Mouse (Mus musculus): ENCODE results near the gene Sdha. TPM values are rescaled to one million over a fixed set of nuclear protein-coding genes. Genes with fewer than 3 reads are reported as not detected.
A peak's percentile ranks its signal among the peaks of the same experiment; 100 is the strongest.

Gene Sdha
- total RNA-seq, 2 experiments from 2014 or later, result 334 to 341 TPM

DNA sequence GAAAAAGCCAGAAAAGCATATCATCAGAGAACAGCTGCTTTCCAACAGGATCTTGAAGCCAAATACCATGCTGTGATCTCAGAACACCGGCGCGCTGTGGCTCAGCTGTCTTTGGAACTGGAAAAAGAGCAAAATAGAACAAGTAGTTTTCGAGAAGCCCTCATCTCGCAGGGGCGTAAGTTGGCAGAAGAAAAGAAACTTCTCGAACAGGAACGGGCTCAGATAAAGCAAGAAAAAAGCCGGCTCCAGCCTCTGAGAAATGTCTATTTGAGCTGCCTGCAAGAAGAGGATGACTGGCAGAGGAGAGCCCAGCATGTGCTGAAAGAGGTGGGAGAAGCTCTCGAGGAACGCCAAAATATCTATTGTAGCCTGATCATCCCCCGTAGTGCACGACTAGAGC lies 6.4 kb upstream of the Sdha start:
- intact Hi-C loops (cut with DNase I), result no loop called here
- H3K27ac ChIP-seq, result no peak overlapping the region
- DNase-seq (ENCODE audit: extremely low spot score in 1 of 2, low spot score in 2 of 2), result no peak

DNA sequence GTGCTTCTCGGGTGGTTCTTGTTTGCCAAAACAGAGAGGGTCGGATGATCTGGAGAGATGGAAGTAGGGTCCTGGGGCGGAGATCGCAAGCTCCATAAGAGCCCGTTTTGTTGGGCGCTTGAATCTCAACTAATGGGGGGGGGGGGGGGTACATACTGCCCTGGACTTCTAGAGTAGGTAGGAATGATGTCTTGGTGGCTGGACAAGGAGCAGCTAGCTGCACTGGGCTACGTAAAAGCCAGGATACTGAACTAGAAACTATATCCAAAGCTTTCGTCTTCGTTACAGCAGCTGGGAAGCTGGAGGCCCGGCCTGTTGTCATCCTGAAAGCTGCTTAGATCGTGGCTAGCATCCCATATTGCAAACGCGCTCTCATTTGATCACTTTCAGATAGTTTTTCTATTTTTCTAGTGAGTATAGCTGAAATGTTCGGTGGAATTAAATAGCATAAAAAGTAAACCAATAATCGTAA lies 391 bp upstream of the Sdha start:
- peak overlapping the region; percentile 77 for H3K4me3 ChIP-seq
- TF ChIP-seq CTCF (IDR thresholded peaks at IDR 0.05), result no peak
- DNase-seq (ENCODE audit: extremely low spot score in 1 of 2, low spot score in 2 of 2), result no peak
- intact Hi-C loops (cut with DNase I), result no loop called here
- peak overlapping the region; percentile 96 for H3K27ac ChIP-seq

More for the DNA sequence above, 6.4 kb upstream of the Sdha start:
- H3K4me3 ChIP-seq, result no peak overlapping the region
- no peak for TF ChIP-seq CTCF (IDR thresholded peaks at IDR 0.05)

DNA sequence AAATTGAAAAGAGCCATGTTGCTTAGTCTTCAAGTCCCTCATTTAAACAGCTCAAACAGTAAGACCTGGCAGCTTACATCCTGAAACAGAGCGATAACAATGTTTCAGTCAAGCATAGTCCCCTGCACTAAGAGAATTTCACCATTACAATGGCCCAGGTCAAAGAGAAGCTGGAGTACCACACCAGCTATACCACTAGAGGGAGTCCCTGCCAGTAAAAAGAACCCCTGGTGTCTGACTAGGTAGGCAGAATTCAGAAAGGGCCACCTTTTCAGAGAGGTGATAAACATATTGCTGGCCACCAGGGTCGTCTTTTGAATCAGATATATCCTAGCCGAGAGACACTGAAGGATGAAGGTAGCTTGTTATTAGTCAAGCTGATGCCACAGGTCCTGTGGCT lies 9.0 kb downstream of the Sdha start:
- peak; percentile 68 for TF ChIP-seq CTCF (IDR thresholded peaks at IDR 0.05)
- intact Hi-C loops (cut with DNase I), result loop anchor here (10.0 kb wide), 1 partner anchor 194 kb away; no protein-coding TSS in a partner anchor
- Histone ChIP-seq H3K27ac (no peak overlapping the region), H3K4me3 (no peak overlapping the region)
- no peak for DNase-seq (ENCODE audit: extremely low spot score in 1 of 2, low spot score in 2 of 2)

DNA sequence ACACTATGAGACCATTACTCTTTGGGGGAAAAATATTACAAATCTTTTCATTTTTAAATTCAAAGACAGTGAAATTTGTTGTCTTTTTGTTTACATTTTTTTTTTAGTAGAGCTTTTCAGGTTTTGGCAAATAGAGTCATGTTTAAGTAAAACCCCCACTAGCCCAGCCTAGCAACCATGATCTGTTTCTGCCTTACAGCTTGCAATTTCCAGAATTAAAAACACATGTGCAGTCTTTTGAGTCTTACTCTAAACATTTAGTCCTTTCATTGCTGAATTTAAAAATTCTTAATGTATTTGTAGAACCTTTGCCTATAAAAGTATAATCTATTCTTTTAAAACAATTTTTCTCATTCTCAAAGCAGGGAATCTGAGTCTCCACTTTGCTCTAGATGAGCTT lies 20.8 kb downstream of the Sdha start:
- DNase-seq (ENCODE audit: extremely low spot score in 1 of 2, low spot score in 2 of 2), result no peak
- no peak for TF ChIP-seq CTCF (IDR thresholded peaks at IDR 0.05)
- intact Hi-C loops (cut with DNase I), result no loop called here
- Histone ChIP-seq H3K4me3 (no peak overlapping the region), H3K27ac (no peak overlapping the region)

DNA sequence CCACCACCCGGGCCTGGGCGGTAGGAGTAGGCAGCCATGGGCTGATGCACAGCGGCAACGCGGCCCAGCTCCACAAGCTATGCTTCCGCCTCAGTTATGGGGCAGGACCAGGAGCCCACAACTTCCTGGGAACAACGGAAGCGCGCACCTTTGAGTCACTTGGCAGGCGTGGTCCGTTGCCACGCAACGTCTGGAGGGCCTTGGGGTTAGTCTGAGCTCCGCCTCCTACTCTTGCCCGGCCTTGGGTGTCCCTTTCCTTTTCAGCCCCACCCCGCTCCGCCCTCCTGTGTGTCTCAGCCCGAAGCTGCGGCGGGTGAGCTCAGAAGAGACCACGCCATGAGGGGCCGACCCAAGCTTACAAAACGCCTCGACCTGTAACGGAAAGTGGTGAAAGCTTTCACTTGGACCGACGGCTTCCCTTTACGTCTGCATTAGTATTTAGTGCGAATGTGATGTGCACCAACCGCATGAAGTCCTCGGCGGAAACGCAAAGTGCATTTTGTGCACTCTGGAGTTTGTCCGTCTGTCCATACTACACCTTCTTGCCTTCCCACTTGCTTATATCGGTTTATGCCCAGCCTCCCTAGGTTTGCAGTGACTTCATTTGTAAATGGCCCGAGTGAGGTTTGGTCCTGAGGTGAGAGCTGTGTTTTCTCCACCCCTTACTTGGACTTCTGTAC lies 32.8 kb downstream of the Sdha start, which contains the start of gene Pdcd6:
Gene Pdcd6, minus strand, starts transcription at position 411 of the 680 bp plus-strand sequence.
- DNase-seq (ENCODE audit: extremely low spot score in 1 of 2, low spot score in 2 of 2), result peak; percentile 88
- intact Hi-C loops (cut with DNase I), result no loop called here
- no peak for TF ChIP-seq CTCF (IDR thresholded peaks at IDR 0.05)
- peak within 1 kb of the TSS; percentile 97 for H3K4me3 ChIP-seq
- peak within 1 kb of the TSS; percentile 86 for H3K27ac ChIP-seq

DNA sequence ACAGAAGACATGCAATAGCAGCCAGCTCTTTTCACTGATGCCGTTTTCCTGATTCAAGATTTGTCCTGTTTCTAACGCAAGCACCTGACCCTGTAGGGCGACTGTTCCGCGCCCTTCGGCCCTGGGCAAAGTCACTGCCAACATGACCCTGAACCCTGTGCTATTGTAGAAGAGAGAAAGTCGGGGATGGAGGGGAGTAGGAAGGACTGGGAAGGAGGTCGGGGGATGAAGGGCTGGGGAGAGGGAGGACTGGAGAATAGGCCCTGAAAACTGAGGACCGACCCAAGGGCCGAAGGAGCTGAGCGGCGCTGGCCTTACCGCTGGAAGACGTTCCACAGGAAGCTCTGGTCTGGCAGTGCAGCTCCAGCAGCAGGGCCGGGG lies 33.3 kb downstream of the Sdha start:
- no peak for TF ChIP-seq CTCF (IDR thresholded peaks at IDR 0.05)
- no peak for DNase-seq (ENCODE audit: extremely low spot score in 1 of 2, low spot score in 2 of 2)
- intact Hi-C loops (cut with DNase I), result no loop called here
- H3K4me3 ChIP-seq, result peak overlapping the region; percentile 97
- H3K27ac ChIP-seq, result peak overlapping the region; percentile 86

DNA sequence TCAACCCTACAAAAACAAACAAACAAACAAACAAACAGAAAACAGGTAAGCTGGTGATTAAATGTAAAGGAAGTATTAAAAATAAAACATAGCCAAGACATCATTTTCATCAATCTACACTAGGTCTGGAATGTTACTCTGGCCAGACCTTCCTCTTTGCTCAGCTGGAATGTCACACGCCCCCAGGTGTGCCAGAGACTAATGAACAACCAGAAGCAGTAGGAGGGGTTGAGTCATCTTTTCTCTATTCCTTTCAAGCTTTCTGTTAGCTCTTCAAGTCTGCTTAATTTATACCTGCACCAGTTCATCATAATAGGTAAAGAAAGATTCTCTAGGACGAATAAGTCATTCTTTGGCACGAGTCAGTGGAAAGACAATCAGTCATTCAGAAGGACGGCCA lies 33.7 kb downstream of the Sdha start:
- Histone ChIP-seq H3K4me3 (peak overlapping the region; percentile 97), H3K27ac (peak overlapping the region; percentile 86)
- intact Hi-C loops (cut with DNase I), result no loop called here
- no peak for TF ChIP-seq CTCF (IDR thresholded peaks at IDR 0.05)
- DNase-seq (ENCODE audit: extremely low spot score in 1 of 2, low spot score in 2 of 2), result no peak

DNA sequence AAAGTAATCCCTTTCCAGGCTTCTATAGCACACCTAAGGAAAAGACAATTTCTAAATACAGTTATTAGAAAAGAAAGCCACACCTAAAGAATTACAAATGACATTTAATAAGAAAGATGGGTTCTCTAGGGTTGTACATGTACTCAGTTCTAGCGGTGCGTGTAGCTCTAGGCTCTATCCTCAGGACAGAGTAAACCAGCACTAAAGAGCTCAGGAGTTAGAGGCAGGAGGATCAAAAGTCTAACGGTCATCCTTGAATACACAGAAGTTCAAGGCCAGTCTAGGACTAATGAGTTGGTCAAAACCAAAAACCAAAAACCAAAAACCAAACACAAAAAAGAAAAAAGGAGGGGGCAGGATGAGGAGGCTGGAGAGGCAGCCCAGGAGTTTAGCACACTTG lies 35.5 kb downstream of the Sdha start:
- DNase-seq (ENCODE audit: extremely low spot score in 1 of 2, low spot score in 2 of 2), result no peak
- intact Hi-C loops (cut with DNase I), result no loop called here
- no peak overlapping the region for H3K4me3 ChIP-seq
- no peak for TF ChIP-seq CTCF (IDR thresholded peaks at IDR 0.05)
- no peak overlapping the region for H3K27ac ChIP-seq

DNA sequence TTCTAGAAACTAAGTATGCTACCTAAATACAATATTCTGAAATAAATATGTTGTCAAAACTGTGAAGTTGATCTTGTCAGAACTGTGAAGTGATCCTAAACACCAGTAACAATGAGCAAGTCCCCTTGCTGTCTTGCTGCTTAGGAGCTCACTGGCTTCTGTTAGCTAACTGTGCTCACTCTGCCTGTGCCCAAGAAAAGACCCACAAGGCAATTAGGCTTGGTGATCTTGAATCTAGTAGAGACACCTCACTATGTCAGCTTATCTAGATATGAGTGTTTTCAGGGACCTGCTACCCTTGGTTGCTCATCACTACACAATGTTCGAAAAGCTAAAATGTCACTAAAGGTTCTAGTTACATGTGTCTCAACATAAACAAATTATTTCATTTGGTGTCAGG lies 44.3 kb downstream of the Sdha start:
- no peak overlapping the region for H3K4me3 ChIP-seq
- no peak for DNase-seq (ENCODE audit: extremely low spot score in 1 of 2, low spot score in 2 of 2)
- intact Hi-C loops (cut with DNase I), result no loop called here
- TF ChIP-seq CTCF (IDR thresholded peaks at IDR 0.05), result no peak
- H3K27ac ChIP-seq, result no peak overlapping the region

DNA sequence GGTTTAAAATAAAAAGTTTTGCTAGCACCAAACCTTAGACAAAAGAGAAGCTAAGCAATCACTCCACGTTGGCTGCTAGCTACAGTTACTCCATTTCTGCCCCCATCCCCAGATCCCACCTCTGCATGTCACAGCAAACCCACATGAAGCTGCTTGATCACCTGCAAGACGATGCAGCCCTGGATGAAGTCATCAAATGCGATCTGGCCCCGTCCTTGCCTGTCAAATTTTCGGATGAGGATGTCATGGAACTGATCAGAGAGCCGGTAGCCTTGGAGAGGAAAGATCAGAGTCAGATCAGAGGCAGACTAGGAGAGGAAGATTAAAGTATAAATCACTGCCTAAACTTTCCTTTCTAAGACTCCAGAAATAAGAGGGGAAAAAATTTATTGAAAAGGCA lies 44.7 kb downstream of the Sdha start:
- no peak for TF ChIP-seq CTCF (IDR thresholded peaks at IDR 0.05)
- DNase-seq (ENCODE audit: extremely low spot score in 1 of 2, low spot score in 2 of 2), result no peak
- H3K27ac ChIP-seq, result no peak overlapping the region
- H3K4me3 ChIP-seq, result no peak overlapping the region
- intact Hi-C loops (cut with DNase I), result no loop called here

- H3K4me3 ChIP-seq, result no peak overlapping the region
- peak; percentile 36 for TF ChIP-seq CTCF (IDR thresholded peaks at IDR 0.05)
- H3K27ac ChIP-seq, result no peak overlapping the region
- intact Hi-C loops (cut with DNase I), result loop anchor here (5.0 kb wide), 3 partner anchors 95 to 585 kb away; partner anchors contain the start of gene Exoc3
- DNase-seq (ENCODE audit: extremely low spot score in 1 of 2, low spot score in 2 of 2), result no peak
Observed at GRCm38 (mm10) chr13:74302050-74303037, 47.7 kb downstream of the Sdha start.

DNA sequence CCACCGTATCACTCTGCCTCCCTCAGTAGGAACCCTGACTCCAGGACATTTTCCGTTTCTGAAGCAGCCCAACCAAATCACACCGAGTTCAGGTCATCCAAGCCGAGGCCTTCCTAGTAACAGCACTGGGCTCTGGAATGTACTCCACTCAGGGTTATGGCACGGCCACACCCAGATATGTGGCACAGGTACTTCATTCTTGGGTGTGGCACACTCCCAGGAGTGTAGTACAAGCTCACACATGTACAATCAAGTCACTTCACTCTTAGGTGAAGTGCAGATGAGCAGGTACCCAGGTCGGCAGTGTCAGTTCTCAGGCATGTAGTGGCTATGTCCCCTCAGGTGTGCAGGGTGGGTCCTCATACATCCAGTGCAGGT lies 48.5 kb downstream of the Sdha start:
- DNase-seq (ENCODE audit: extremely low spot score in 1 of 2, low spot score in 2 of 2), result no peak
- intact Hi-C loops (cut with DNase I), result loop anchor here (1.0 to 5.0 kb wide), 5 partner anchors 94 to 584 kb away; partner anchors contain the start of gene Exoc3
- no peak overlapping the region for H3K27ac ChIP-seq
- no peak overlapping the region for H3K4me3 ChIP-seq
- no peak for TF ChIP-seq CTCF (IDR thresholded peaks at IDR 0.05)

Data from left cerebral cortex, adult 2 months (tissue).